Mouse (Mus musculus): ENCODE data around the gene Asxl2.

- TF ChIP-seq CTCF (IDR thresholded peaks at IDR 0.05) (no peak), EP300 (IDR thresholded peaks at IDR 0.05) (no peak)
Measured at GRCm38 (mm10) chr12:3424179-3424578, 2.5 kb upstream of the Asxl2 start.

Data from lung, postnatal 0 days (tissue).